17 mouse cellular contexts compared by ENCODE assay signal in the genomic region with DNA sequence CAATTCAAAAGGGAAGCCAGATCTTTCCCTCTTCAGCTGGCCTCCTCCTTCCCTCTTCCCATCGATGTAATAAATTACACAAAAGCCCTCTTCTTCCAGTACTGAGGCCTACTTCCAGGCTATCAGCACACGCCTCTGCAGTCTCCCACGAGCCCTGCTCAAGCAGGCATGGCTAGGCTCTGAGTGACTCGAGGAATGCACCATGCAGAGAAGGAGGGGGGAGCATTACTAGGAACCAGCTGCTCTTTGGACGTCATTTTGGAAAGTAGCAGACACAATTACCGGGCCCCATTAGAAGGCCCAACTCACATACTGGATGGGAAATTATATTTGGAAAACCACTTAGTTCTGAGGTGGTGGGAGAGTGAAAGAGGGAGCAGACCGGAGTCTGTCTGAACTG.
DNase-seq lines count a peak whose midpoint lies in the region; ATAC-seq and TF ChIP-seq lines count a peak whose summit lies in the region.
"Had no signal": no experiment of that assay in that cellular context is flagged by ENCODE, and none has a peak within 500 bp of the region (broad histone marks: within the 10 kb centered on the region; RNA-seq: fewer than 3 reads in every experiment).

No protein-coding gene starts in this region.

- H3K27ac ChIP-seq in kidney, adult 2 months (ENCODE audit: insufficient read depth, low read depth, low read length), result no peak overlapping the region
- no peak overlapping the region for H3K27ac ChIP-seq in embryonic facial prominence, embryonic 14.5 days (replicated peaks; ENCODE audit: low read depth, low read length)
- H3K27ac ChIP-seq: embryonic facial prominence, embryonic 12.5 days; forebrain, embryonic 13.5 days; liver, embryonic 15.5 days; neural tube, embryonic 15.5 days had no signal

- WGBS in kidney, adult 2 months, result 39% methylated on average over 7 of the region's 7 CpGs
- 25% methylated on average over 7 of the region's 7 CpGs for WGBS in embryonic facial prominence, embryonic 14.5 days

- H3K9me3 ChIP-seq in embryonic facial prominence, embryonic 14.5 days (ENCODE audit: control insufficient read depth, low read length), result no peaks in the 10 kb centered on the region
- H3K9me3 ChIP-seq: embryonic facial prominence, embryonic 12.5 days; forebrain, embryonic 13.5 days; liver, embryonic 15.5 days; neural tube, embryonic 15.5 days had no signal

- no peak for TF ChIP-seq POLR2A in kidney, adult 2 months (IDR thresholded peaks at IDR 0.05; ENCODE audit: low read depth, low read length)

- no peak overlapping the region for H3K9ac ChIP-seq in embryonic facial prominence, embryonic 14.5 days (ENCODE audit: low read depth, low read length)
- H3K9ac ChIP-seq: embryonic facial prominence, embryonic 12.5 days; forebrain, embryonic 13.5 days; liver, embryonic 15.5 days; neural tube, embryonic 15.5 days had no signal

- no peak overlapping the region for H3K4me3 ChIP-seq in kidney, adult 2 months (ENCODE audit: insufficient read depth, low read depth, low read length)
- no peak overlapping the region for H3K4me3 ChIP-seq in embryonic facial prominence, embryonic 14.5 days (ENCODE audit: low read depth, low read length)
- H3K4me3 ChIP-seq: embryonic facial prominence, embryonic 12.5 days; forebrain, embryonic 13.5 days; liver, embryonic 15.5 days; megakaryocyte, embryonic 14.5 days; neural tube, embryonic 15.5 days had no signal

- DNase-seq in frontal cortex, postnatal 25 days (ENCODE audit: low spot score in 2 of 2), result no peak
- peak; percentile 35 for DNase-seq in kidney, adult 2 months
- DNase-seq in kidney, adult 9 months, result no peak
- DNase-seq in Muller cell, postnatal 12 days (ENCODE audit: inconsistent ontology term), result peak; percentile 27
- peak; percentile 71 for DNase-seq in embryonic facial prominence, embryonic 14.5 days (ENCODE audit: low spot score)
- DNase-seq in left cerebral cortex, adult 9 months (ENCODE audit: low spot score in 2 of 2), result no peak
- DNase-seq: cerebellum, adult 8-10 months; heart, postnatal 10 days; right cerebral cortex, adult 18-20 months had no signal

- H3K36me3 ChIP-seq in kidney, adult 2 months (ENCODE audit: control insufficient read depth, insufficient read depth, low read length), result no peaks in the 10 kb centered on the region
- H3K36me3 ChIP-seq in embryonic facial prominence, embryonic 14.5 days (ENCODE audit: control insufficient read depth, insufficient read depth, low read length), result no peaks in the 10 kb centered on the region
- H3K36me3 ChIP-seq: embryonic facial prominence, embryonic 12.5 days; liver, embryonic 15.5 days; neural tube, embryonic 15.5 days had no signal

- TF ChIP-seq CTCF in kidney, adult 2 months (conservative IDR thresholded peaks at IDR 0.05; ENCODE audit: insufficient read depth, insufficient read length, low read depth, low read length), result no peak

- H3K27me3 ChIP-seq in kidney, adult 2 months (replicated peaks; ENCODE audit: control insufficient read depth, insufficient read depth, low read length), result no peaks in the 10 kb centered on the region
- no peaks in the 10 kb centered on the region for H3K27me3 ChIP-seq in embryonic facial prominence, embryonic 14.5 days (replicated peaks; ENCODE audit: control insufficient read depth, insufficient read depth, low read length)
- H3K27me3 ChIP-seq: embryonic facial prominence, embryonic 12.5 days; liver, embryonic 15.5 days; neural tube, embryonic 15.5 days had no signal

- H3K4me1 ChIP-seq in kidney, adult 2 months (ENCODE audit: control insufficient read depth, insufficient read depth, low read length), result peaks cover 10% of the 10 kb centered on the region; the same call in 1 of the 2 replicates
- no peaks in the 10 kb centered on the region for H3K4me1 ChIP-seq in embryonic facial prominence, embryonic 14.5 days (ENCODE audit: control insufficient read depth, insufficient read depth, low read length)
- H3K4me1 ChIP-seq: liver, embryonic 15.5 days had no signal

- ATAC-seq in frontal cortex, adult (ENCODE audit: low TSS enrichment), result peak; percentile 69; the same call in 1 of the 2 replicates
- ATAC-seq in embryonic facial prominence, embryonic 14.5 days (ENCODE audit: low read depth), result peak; percentile 62; the same call in 1 of the 2 replicates
- ATAC-seq in monocyte, adult 5-6 weeks (replicated peaks; ENCODE audit: insufficient number of reproducible peaks, low FRiP score, low TSS enrichment, poor library complexity, severe bottlenecking), result no peak
- ATAC-seq: forebrain, embryonic 13.5 days; inflammation-experienced regulatory T-cells, adult 6 months had no signal

- H3K4me2 ChIP-seq in embryonic facial prominence, embryonic 14.5 days (ENCODE audit: low read depth, low read length), result no peak overlapping the region
- H3K4me2 ChIP-seq: embryonic facial prominence, embryonic 12.5 days; forebrain, embryonic 13.5 days; liver, embryonic 15.5 days; neural tube, embryonic 15.5 days had no signal

Comparison
In these comparisons a context has a peak if more than half of its experiments do, and no peak if none do; other contexts are left out.
1. DNase-seq: peak in kidney, adult 2 months (single experiment), Muller cell, postnatal 12 days (single experiment) and embryonic facial prominence, embryonic 14.5 days (single experiment); none in frontal cortex, postnatal 25 days (0 of 2), kidney, adult 9 months (single experiment) and left cerebral cortex, adult 9 months (0 of 2).